Mouse (Mus musculus) gonadal fat pad, adult 2 months (tissue): ENCODE measurements around the gene Ralgds. TPM values are rescaled to one million over a fixed set of nuclear protein-coding genes. Genes with fewer than 3 reads are reported as not detected.

Experiments used
- DNase-seq: peaks from one replicate; pipeline ENCODE4 v3.0.0-alpha.2; 2012; ENCODE audit warnings: low read depth
- polyA plus RNA-seq: library from polyadenylated mRNA; depleted of rRNA; stranded (reverse); fragments of >200 nt; gene quantifications from 2 replicates; pipeline ENCODE4 v1.2.3, GENCODE M21; 2012

Ralgds gene
- polyA plus RNA-seq, 1 experiment = 90.6 TPM

GRCm38 (mm10) chr2:28564380-28564779 lies 51.5 kb downstream of the Ralgds start:
- no peak for DNase-seq

DNA sequence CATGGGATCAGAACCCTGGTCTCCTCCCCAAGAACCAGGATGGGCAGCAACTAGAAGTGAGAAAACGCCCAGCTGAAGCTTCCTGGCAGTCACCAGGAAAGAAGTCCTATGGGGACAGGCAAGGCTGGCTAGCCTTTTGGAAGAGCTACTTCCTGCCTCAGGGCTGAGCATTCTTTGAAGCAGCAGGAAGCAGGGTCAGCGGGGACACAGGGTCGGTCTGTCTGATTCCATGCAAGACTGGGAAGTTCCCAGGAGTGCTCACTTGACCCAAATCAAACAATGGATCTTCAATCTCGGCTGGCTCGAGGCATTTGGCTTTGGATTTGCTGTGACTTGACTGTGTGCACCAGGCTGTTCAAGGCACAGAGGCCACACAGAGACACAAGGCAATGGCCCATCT lies 53.6 kb downstream of the Ralgds start:
- DNase-seq = no peak

- no peak for DNase-seq
These were observed 57.0 kb downstream of the Ralgds start for GRCm38 (mm10) chr2:28569903-28570302.

- DNase-seq = no peak
These were observed 62.4 kb downstream of the Ralgds start for GRCm38 (mm10) chr2:28575341-28575740.

GRCm38 (mm10) chr2:28576815-28577214 lies 63.9 kb downstream of the Ralgds start:
- no peak for DNase-seq

- no peak for DNase-seq
These were observed 65.1 kb downstream of the Ralgds start for GRCm38 (mm10) chr2:28578003-28578402.

DNA sequence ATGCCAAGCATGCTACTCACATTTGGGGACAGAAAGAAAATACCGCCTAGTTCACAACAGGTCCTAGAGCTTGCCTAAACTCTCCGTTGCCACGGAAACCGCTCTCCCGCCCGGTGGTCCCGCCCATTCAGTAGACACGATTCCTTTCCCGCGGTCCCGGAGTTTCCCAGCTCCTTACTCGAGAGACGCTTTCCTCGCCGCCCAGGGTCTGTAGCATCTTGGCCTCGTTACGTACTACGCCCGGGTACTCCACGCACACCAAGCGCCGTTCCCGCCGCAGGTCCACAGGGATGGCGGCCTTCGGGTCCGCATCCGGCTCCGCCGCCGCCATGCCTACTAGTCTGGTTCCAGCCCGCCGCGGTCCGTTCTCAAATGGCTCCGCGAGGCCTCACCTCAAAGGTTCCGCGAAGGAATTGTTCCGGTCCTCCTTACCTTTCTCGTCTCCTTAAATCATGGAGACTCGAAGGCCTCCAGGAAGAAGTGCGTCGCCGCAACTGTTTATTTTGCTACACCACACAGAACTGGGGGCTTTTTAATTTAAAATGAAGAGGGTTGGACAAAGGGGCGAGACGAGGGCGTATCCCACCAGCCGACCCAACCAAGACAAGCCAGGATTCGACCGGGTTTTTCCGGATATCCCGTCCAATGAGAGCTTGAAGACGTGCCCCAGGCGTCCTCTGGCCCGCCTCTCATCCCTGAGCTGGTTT lies 69.9 kb downstream of the Ralgds start:
- peak; percentile 40 for DNase-seq

DNA sequence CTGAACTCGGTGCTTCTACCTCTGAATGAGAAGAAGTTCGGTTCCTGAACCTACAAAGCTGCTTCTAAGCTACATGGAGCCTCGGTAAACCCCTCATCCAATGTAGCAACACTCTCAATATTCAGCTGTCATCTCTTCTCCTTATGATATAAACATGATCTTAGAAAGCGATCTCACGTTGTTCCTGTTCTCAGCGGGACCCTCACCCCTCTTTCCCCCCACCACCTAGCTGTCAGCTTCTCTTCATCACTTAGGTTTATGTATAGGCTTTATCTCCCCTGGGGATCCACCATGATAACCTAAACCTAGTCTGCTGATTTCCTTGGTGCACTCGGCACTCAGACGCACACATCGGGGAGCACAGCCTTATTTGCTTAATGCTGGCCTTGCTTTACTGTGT lies 70.7 kb downstream of the Ralgds start, which contains the start of gene Gtf3c5:
Gtf3c5 (minus strand) TSS at position 101 of the 400 bp plus-strand sequence.
- no peak for DNase-seq

DNA sequence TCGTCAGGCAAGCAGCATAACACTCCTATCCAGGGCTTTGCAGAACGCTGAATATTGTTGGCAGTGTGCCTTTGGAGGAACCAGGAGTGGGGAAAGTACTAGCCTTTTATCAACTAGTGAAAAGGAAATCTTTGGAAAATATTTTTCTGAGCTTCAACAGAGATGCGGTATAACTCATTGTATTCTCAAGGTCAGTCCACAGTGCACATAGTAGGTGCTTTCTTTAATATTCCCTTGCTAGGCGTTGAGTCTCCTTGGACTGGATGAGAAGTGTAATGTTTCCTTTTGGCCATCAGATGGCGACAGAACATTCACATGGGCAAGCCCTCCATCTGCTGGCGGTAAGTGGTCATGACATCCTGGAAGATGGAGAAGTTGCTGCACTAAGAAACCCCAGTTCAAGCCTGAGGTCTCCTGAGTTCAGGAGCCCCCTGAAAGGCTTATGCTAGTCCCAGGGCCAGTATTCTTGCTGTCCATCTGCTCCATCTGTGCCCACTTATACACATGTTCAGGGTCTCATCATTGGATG lies 72.2 kb downstream of the Ralgds start:
- peak; percentile 22 for DNase-seq

DNA sequence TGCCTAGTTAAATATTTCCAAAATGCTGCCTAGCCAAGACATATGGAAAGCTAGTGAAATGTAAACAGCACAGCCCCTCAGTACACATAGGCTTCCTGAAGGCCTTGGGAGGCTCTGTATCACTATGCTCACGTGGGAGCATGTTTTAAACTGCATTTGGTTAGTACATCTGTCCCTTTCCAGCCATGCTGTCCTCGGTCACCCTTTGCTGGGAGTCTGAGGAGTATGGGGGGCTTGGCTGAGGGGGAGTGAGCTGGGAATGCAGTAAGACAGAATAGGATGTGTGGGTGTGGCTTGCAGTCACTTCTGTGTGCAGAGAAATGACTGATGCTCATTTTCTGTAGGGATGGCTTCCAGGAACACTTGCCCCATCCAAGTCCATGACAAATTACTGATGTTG lies 72.8 kb downstream of the Ralgds start:
- DNase-seq = no peak

DNA sequence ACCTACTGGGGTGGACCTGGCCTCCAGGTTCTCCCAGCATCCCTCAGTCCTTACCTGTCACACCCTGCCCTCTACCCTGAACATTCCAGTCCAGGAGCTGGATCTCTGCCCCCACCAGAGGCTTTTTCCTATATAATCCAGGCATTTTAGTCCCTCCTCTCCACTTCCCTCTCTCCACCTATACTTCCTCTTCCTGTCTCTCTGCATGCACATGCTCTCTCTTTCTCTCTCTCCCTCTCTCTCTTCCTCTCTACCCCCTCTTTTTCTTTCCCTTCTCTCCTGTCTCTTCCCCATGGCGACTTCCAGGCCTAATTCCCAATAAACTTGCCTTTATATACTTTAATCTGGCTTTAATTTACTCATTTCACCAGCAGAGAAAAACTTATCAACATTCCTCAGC lies 75.6 kb downstream of the Ralgds start:
- DNase-seq = no peak

GRCm38 (mm10) chr2:28591479-28591878 lies 78.6 kb downstream of the Ralgds start:
- DNase-seq = no peak

- DNase-seq = no peak
These were observed 79.9 kb downstream of the Ralgds start for GRCm38 (mm10) chr2:28592809-28593208.

DNA sequence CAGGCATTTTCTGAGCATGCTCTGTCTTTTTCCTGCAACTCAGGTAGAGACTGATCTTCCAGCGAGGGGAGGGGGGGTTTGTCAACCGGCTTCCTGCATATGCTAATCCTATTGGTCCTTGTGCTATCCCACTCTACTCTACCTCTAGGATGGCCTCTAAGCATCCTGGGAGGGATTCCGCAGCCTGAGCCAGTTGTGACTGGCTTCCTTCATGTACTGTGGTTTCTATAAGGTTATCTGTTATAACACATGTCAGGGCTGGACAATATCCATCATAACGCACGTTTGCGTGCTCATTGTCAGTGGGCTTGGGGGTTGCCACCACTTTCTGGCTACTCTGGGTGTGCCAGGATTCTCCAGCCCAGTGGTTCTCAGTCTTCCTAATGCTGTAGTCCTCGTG lies 83.1 kb downstream of the Ralgds start:
- DNase-seq = no peak

GRCm38 (mm10) chr2:28596998-28597397 lies 84.1 kb downstream of the Ralgds start:
- DNase-seq = no peak

DNA sequence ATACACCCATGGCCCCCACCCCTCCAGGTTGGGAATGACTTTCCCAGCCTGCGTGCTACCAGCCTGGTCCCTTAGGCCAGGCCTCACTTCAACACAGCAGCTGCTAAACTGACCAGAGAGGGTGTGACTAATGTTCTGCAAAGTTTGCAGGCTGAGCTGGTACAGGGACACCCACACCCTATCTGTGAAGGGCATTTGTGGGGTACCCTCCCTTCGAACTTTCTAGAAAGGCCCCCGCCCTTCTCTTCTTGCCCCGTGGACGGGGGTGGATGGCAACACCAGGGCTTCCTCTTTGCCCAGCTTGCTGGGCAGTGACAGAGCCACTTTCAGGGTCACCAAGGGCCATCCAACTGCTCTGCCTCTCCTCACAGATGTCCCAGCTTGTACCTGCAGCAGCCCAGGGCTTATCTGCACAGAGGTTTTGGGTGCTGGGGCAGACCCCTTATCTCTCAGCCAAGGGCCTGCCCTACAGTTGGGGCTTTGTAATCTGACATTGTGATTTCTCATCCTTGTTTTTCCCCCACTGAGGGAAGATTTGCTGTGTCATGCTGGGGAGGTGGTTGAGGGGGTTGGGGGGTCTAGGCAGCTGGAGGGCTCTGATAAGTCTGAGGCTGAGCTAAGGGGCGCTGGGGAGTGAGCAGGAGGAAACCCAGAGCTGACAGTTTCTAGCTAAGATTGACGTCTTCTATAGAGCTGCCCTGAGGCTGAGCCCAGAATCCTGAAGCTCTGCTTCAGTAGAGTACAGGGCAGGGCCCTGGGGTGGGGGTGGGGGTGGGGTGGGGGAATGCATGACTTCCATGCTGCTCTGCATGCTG lies 85.0 kb downstream of the Ralgds start:
- no peak for DNase-seq

DNA sequence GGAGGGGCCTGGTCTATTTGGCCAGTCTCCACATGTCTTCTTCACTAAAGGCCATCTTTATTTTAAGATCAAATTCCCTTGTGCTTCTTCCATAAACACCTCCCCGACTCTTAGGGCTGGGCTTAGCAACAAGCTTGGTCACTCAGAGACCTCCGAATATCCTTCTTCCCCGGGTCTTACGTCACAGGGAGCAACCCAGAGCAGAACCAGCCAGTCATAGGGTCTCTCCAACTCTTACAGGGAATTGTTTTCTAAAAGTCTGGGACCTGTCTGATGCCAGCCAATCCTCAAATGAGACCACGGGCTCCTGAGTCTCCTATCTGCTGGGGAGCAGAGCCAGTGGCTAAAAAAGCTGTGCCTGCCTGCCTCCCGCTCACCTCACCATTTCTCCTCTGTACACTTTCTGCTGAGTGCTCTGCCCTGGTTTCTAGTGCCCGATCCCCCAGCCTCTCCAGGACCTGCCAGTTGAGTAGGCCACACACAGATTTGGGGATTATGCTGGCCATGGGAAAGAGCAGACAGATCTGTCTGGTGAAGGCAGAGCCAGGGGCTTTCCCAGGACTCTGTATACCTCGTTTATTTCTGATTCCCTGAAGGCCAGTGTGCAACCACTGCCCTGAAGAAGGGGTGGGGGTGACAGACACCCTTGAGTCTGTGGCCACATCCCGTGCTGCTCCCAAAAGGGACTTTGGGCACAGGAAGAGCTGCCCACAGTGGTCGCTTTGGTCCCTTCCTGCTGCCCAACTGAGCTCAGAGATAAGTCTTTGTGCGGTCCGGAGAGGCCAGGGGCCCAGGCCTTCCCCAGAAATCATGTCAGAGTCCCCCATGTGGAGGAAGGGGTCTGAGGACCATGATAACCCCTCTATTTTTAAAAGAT lies 86.0 kb downstream of the Ralgds start:
- DNase-seq = no peak

GRCm38 (mm10) chr2:28599569-28599900 lies 86.6 kb downstream of the Ralgds start:
- DNase-seq = no peak

GRCm38 (mm10) chr2:28601720-28602590 lies 89.0 kb downstream of the Ralgds start:
- no peak for DNase-seq
